Mouse (Mus musculus) erythroblast, embryonic 14.5 days (primary cell): Measurements from ENCODE around the gene Trim46.

Experiments
- GATA1 ChIP-seq: IDR thresholded peaks from 2 replicates; pipeline ENCODE4 v1.6.1; 2012; ENCODE audit warnings: low read length, inconsistent platforms, mixed read lengths
- TAL1 ChIP-seq: IDR thresholded peaks from 3 replicates; pipeline ENCODE4 v1.6.1; 2012; ENCODE audit warnings: low read length, inconsistent platforms, mixed read lengths

DNA sequence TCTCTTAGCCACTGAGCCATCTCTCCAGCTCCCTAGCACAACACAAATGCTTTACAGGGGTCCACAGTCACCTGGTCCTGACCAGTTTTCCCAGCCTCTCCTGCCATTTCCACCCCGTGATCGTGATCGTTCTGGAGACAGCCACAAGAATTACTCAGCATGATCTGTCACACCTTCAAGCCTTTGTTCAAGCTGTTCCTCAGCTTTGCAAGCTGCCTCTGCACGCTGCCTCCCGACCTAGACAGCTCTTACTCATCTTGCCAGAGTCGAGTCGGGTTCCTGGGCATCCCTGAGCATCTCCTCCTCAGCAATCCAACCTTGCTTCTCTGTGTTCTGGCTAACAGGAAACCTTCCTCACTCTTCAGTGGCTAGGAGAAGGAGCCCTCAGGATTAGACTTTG lies 13.0 kb upstream of the Trim46 start, which contains the start of gene Dpm3:
- TF ChIP-seq TAL1 (no peak), GATA1 (no peak)
